Mouse (Mus musculus) cortical plate, adult 2 months (tissue): ENCODE results near the gene Mtfr1l.

Experiments
- CTCF ChIP-seq: fragments of 200-500 bp; IDR thresholded peaks from 2 replicates; pipeline ENCODE4 v1.5.1; 2011; ENCODE audit warnings: mild to moderate bottlenecking, control low read depth, low read length; ENCODE audit not compliant: insufficient read depth; ENCODE audit errors: extremely low read depth
- POLR2A ChIP-seq: fragments of 200-500 bp; IDR thresholded peaks from 2 replicates; pipeline ENCODE4 v1.6.1; 2011; ENCODE audit warnings: mild to moderate bottlenecking, low read length, control low read depth; ENCODE audit not compliant: insufficient read depth; ENCODE audit errors: extremely low read depth

GRCm38 (mm10) chr4:134482442-134482841 is 52.7 kb downstream of the Mtfr1l start:
- TF ChIP-seq POLR2A: no peak
- TF ChIP-seq CTCF: no peak
